Mouse (Mus musculus) forebrain, embryonic 13.5 days (tissue): ENCODE data around the gene Dcaf12l2. TPM values are rescaled to one million over a fixed set of nuclear protein-coding genes. Genes with fewer than 3 reads are reported as not detected.

ENCODE experiments used
- ATAC-seq: fragments of 200-750 bp; cut with Nextera tagmentation; 2 replicates; pipeline ENCODE4 v1.8.0; 2017
- H3K27ac ChIP-seq: fragments of 300-500 bp; sonication (generic); 2 replicates; pipeline ENCODE4 v1.5.1; 2015; ENCODE audit warnings: inconsistent platforms, mild to moderate bottlenecking, moderate library complexity
- H3K27me3 ChIP-seq: fragments of 300-500 bp; sonication (generic); 2 replicates; pipeline ENCODE4 v1.6.1; 2015; ENCODE audit warnings: mild to moderate bottlenecking, inconsistent platforms
- H3K36me3 ChIP-seq: fragments of 300-500 bp; sonication (generic); 2 replicates; pipeline ENCODE4 v1.6.1; 2015; ENCODE audit warnings: mild to moderate bottlenecking, inconsistent platforms; ENCODE audit not compliant: poor library complexity, severe bottlenecking
- H3K4me1 ChIP-seq: fragments of 300-500 bp; sonication (generic); 2 replicates; pipeline ENCODE4 v1.6.1; 2015; ENCODE audit warnings: inconsistent platforms
- H3K4me2 ChIP-seq: fragments of 300-500 bp; sonication (generic); 2 replicates; pipeline ENCODE4 v1.6.1; 2015; ENCODE audit warnings: inconsistent platforms, mild to moderate bottlenecking, moderate library complexity
- H3K4me3 ChIP-seq: fragments of 300-500 bp; sonication (generic); 2 replicates; pipeline ENCODE4 v1.5.1; 2015; ENCODE audit warnings: mild to moderate bottlenecking, inconsistent platforms
- H3K9ac ChIP-seq: fragments of 300-500 bp; sonication (generic); 2 replicates; pipeline ENCODE4 v1.6.1; 2015; ENCODE audit warnings: mild to moderate bottlenecking, inconsistent platforms
- H3K9me3 ChIP-seq: fragments of 300-500 bp; sonication (generic); replicated peaks from 2 replicates; pipeline ENCODE4 v1.6.1; 2016; ENCODE audit warnings: inconsistent platforms
- WGBS: fragments of 180-500 bp; shearing (Covaris S2); methylation state at CpG from one replicate; pipeline ENCODE4 v1.1.7; 2015; 5-methylcytosine and 5-hydroxymethylcytosine counted together
- polyA plus RNA-seq: library from polyadenylated mRNA; unstranded; fragments of >200 nt; fragmentation: Nextera tagmentation; extraction: Ambion mirVana; gene quantifications from 2 replicates; pipeline ENCODE4 v1.2.1, GENCODE M21; 2015

The Dcaf12l2 gene
- polyA plus RNA-seq = 0.81 and 0.97 TPM in 2 replicates

DNA sequence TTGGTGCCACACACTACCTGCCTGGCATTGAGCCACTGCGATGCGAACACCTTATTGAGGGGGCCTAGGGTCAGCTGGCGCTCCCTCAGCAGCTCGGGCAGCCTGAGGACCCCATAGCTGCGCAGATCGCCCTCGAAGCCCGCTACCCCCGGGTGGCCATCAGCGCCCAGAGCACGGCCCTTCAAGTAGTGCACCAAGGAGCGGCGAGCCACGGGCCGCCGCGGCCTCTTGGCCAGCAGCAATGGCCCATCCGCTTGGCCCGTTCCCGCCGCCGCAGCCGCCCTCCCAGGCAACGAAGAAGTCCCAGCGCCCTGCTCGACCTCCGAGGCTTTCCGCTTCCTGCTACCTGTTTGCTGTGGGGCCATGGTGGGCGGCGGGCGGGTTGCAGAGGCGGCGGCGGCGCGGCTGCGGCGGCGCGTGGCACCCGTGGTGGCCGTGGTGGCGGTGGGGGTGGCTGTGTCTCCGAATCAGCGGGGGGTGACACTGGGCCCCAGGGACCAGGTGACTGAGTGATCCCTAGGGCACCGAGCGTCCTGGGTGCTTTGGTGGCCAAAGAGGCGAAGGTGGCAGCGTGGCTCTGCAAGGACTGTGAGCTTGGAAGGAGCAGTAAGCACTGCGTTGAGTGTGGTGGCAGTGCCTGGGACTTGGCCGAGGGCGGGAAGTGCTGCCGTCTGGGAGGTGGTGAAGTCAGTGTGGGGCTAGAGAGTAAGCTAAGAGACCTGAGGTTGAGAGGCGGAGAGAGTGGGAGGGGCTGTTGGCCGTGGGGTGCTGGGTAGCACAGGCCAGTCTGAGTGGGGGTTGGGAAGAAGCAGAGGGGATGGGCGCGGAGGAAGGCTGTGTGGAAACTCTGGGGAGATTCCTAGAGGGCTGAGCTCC, at the start of gene Dcaf12l2:
Gene Dcaf12l2, minus strand, starts transcription at position 697 of the 876 bp plus-strand sequence.
- ATAC-seq = peak; percentile 92
- no peaks in the 10 kb centered on the region for H3K9me3 ChIP-seq
- H3K36me3 ChIP-seq = no peaks in the 10 kb centered on the region
- WGBS = 28% methylated on average over 33 of the region's 57 CpGs
- H3K27ac ChIP-seq = no peak within 1 kb of the TSS
- no peaks in the 10 kb centered on the region for H3K27me3 ChIP-seq
- no peaks in the 10 kb centered on the region for H3K4me1 ChIP-seq
- peak within 1 kb of the TSS; percentile 59 for H3K9ac ChIP-seq
- H3K4me3 ChIP-seq = peak within 1 kb of the TSS; percentile 48
- peak within 1 kb of the TSS; percentile 71 for H3K4me2 ChIP-seq

DNA sequence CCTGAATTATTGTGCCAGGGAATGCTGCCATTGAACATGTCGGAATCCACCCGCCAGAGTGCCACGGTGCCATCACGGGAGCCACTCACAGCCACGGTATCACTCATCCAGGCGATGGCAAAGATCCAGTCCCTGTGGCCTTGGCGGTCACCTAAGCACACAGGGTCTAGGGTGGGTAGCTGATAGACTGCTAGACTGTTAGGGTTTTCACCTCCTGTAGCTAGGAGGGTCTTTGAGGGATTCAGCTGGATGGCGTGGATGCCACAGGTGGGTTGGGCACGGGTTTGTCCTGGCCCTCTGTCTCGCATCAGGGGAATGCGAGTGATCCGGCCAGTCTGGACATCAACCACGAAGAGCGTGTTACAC, 879 bp downstream of the Dcaf12l2 start:
- H3K9me3 ChIP-seq = no peaks in the 10 kb centered on the region
- H3K4me1 ChIP-seq = no peaks in the 10 kb centered on the region
- H3K27me3 ChIP-seq = no peaks in the 10 kb centered on the region
- H3K36me3 ChIP-seq = no peaks in the 10 kb centered on the region
- peak overlapping the region; percentile 59; the same call in 1 of the 2 replicates for H3K9ac ChIP-seq
- H3K4me3 ChIP-seq = peak overlapping the region; percentile 48
- ATAC-seq = peak; percentile 39; the same call in 1 of the 2 replicates
- H3K4me2 ChIP-seq = peak overlapping the region; percentile 71
- WGBS = 80% methylated on average over 14 of the region's 14 CpGs
- no peak overlapping the region for H3K27ac ChIP-seq
